Mouse (Mus musculus) liver, embryonic 13.5 days (tissue): Measurements from ENCODE around the gene Hoxb5. TPM values are rescaled to one million over a fixed set of nuclear protein-coding genes. Genes with fewer than 3 reads are reported as not detected.

ENCODE experiments used
- ATAC-seq: fragments of 200-750 bp; cut with Nextera tagmentation; 2 replicates; pipeline ENCODE4 v1.8.0; 2017; ENCODE audit warnings: low read depth, mild to moderate bottlenecking, moderate number of reproducible peaks, moderate library complexity
- DNase-seq: peaks from one replicate; pipeline ENCODE4 v3.0.0; 2022
- H3K27ac ChIP-seq: fragments of 300-500 bp; sonication (generic); 2 replicates; pipeline ENCODE4 v1.5.1; 2015; ENCODE audit warnings: moderate library complexity, mild to moderate bottlenecking, inconsistent platforms
- H3K27me3 ChIP-seq: fragments of 300-500 bp; sonication (generic); 2 replicates; pipeline ENCODE4 v1.6.1; 2015; ENCODE audit warnings: mild to moderate bottlenecking, inconsistent platforms
- H3K36me3 ChIP-seq: fragments of 300-500 bp; sonication (generic); 2 replicates; pipeline ENCODE4 v1.6.1; 2015; ENCODE audit warnings: mild to moderate bottlenecking, inconsistent platforms
- H3K4me1 ChIP-seq: fragments of 300-500 bp; sonication (generic); replicated peaks from 2 replicates; pipeline ENCODE4 v1.6.1; 2015; ENCODE audit warnings: inconsistent platforms
- H3K4me2 ChIP-seq: fragments of 300-500 bp; sonication (generic); 2 replicates; pipeline ENCODE4 v1.6.1; 2015; ENCODE audit warnings: inconsistent platforms, mild to moderate bottlenecking, moderate library complexity
- H3K4me3 ChIP-seq: fragments of 300-500 bp; sonication (generic); replicated peaks from 2 replicates; pipeline ENCODE4 v1.5.1; 2015; ENCODE audit warnings: mild to moderate bottlenecking, inconsistent platforms
- H3K9ac ChIP-seq: fragments of 300-500 bp; sonication (generic); 2 replicates; pipeline ENCODE4 v1.6.1; 2015; ENCODE audit warnings: mild to moderate bottlenecking, inconsistent platforms
- H3K9me3 ChIP-seq: fragments of 300-500 bp; sonication (generic); replicated peaks from 2 replicates; pipeline ENCODE4 v1.6.1; 2016; ENCODE audit warnings: inconsistent platforms
- WGBS: fragments of 180-500 bp; shearing (Covaris S2); methylation state at CpG from one replicate; pipeline ENCODE4 v1.1.7; 2015; ENCODE audit not compliant: insufficient replicate concordance; 5-methylcytosine and 5-hydroxymethylcytosine counted together
- microRNA counts: library from miRNA; unstranded; fragments of <30 nt; microRNA quantifications from one replicate; lab custom pipeline; 2016
- microRNA-seq: library from miRNA; unstranded; fragments of <30 nt; microRNA quantifications from one replicate; pipeline ENCODE4, GENCODE M21; 2016
- polyA plus RNA-seq: library from polyadenylated mRNA; unstranded; fragments of >200 nt; fragmentation: Nextera tagmentation; extraction: Ambion mirVana; gene quantifications from 2 replicates; pipeline ENCODE4 v1.2.1, GENCODE M21; 2015

Gene Hoxb5
- polyA plus RNA-seq, 1 experiment from 2014 or later, result 0.44 TPM

- WGBS, result 1% methylated on average over 70 of the region's 75 CpGs
- Histone ChIP-seq H3K4me3 (peak overlapping the region; percentile 50), H3K9ac (peak overlapping the region; percentile 56), H3K27ac (peak overlapping the region; percentile 61), H3K9me3 (no peaks in the 10 kb centered on the region), H3K4me2 (peak overlapping the region; percentile 42), H3K36me3 (no peaks in the 10 kb centered on the region), H3K27me3 (peaks cover 96% of the 10 kb centered on the region), H3K4me1 (no peaks in the 10 kb centered on the region)
- DNase-seq (no peak), ATAC-seq (no peak)
Measured at GRCm38 (mm10) chr11:96352691-96353521, 49.8 kb downstream of the Hoxb5 start.

DNA sequence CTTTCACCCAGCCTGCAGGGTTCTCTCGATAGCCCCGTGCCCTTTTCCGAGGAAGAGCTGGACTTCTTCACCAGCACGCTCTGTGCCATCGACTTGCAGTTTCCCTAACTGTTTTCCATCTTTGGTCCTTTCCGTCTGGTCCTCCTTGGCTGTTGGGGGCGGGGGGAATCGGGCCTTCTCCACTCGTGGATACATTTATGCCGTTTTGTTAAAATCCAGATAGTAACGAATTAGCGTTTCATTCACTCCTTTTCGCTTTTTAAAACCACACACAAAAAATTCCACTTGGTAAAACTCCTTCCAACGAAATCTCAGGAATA lies 50.3 kb downstream of the Hoxb5 start:
- ATAC-seq, result no peak
- H3K36me3 ChIP-seq, result no peaks in the 10 kb centered on the region
- no peaks in the 10 kb centered on the region for H3K9me3 ChIP-seq
- H3K27me3 ChIP-seq, result peaks cover 95% of the 10 kb centered on the region
- H3K9ac ChIP-seq, result peak overlapping the region; percentile 56
- WGBS, result 6% methylated on average over 14 of the region's 14 CpGs
- DNase-seq, result no peak
- peak overlapping the region; percentile 42 for H3K4me2 ChIP-seq
- H3K4me1 ChIP-seq, result no peaks in the 10 kb centered on the region
- no peak overlapping the region for H3K27ac ChIP-seq
- H3K4me3 ChIP-seq, result peak overlapping the region; percentile 50

DNA sequence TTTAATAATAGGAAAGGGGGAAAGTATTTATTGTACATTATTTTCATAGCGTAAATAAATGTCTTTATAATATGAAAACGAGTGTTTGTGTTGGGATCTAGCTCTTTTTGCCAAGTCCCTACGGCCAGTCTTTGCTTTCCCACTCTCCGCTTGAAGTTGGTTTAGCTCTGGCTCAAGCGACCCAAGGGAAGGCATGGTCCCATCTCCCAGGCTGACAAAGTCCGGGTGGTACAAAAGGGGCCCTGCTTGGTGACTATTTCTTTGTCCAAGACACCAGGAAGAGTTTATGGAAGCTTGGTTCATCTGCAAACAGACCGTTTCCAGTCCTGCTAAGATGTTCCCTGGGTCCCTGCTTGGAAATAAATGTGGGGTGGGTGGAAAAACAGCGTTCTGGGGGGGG lies 50.8 kb downstream of the Hoxb5 start:
- DNase-seq (no peak), ATAC-seq (no peak)
- Histone ChIP-seq H3K27ac (0 out of 2 replicates have a peak overlapping the region, but pooled peaks have one; percentile 43), H3K36me3 (no peaks in the 10 kb centered on the region), H3K4me2 (peak overlapping the region; percentile 38), H3K4me1 (no peaks in the 10 kb centered on the region), H3K27me3 (peaks cover 93% of the 10 kb centered on the region), H3K9me3 (no peaks in the 10 kb centered on the region), H3K9ac (peak overlapping the region; percentile 39; the same call in 1 of the 2 replicates), H3K4me3 (peak overlapping the region; percentile 16; the same call in 1 of the 2 replicates)
- WGBS, result 23% methylated on average over 8 of the region's 8 CpGs

DNA sequence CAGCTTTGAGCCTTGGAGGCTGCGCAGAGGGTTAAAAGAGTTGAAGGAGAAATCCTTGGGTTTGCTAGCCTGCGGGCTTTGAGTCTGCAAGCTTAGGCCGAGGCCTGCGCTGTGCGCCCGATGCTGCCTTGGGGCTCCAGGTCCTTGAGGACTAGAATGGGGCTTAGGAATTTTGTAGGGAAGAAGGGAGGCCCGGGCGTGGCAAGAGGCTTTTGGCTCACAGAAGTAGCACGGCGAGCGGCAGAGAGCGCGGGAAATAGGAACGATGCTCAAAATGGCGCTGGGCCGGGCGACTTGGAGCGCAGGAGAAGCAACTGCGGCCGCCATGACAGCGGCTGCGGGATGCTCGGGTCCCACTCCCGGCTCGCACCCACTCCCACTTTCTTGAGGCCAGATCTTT lies 51.2 kb downstream of the Hoxb5 start:
- Histone ChIP-seq H3K4me3 (peak overlapping the region; percentile 16), H3K4me1 (no peaks in the 10 kb centered on the region), H3K27ac (peak overlapping the region; percentile 43; the same call in 1 of the 2 replicates), H3K9ac (peak overlapping the region; percentile 39; the same call in 1 of the 2 replicates), H3K9me3 (no peaks in the 10 kb centered on the region), H3K4me2 (peak overlapping the region; percentile 38), H3K36me3 (no peaks in the 10 kb centered on the region), H3K27me3 (peaks cover 89% of the 10 kb centered on the region)
- ATAC-seq (no peak), DNase-seq (no peak)
- 2% methylated on average over 25 of the region's 25 CpGs for WGBS

DNA sequence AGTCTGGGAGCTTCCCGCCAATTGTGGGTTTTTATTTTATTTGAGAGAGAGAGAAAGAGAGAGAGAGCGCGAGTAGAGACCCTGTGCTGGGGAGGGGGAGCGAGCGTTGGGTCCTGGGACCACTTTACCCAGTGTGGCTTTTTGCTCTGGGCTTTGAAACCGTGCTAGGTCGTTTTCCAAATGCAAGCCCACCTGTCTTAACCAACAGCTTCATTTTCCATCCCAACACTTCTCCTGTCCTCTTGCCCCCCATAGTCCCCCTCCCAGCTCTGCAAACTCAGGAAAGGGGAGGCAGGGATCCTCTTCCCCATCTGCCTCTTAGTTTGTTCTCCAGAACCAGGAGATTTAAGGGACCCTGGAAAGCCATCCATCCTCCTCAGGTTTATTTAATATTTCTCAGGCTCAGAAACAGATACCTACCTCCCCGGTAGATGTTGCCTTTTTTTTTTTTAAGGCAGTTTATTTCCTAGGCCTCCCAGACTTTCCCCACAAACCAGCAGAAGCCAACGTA lies 51.7 kb downstream of the Hoxb5 start:
- H3K9ac ChIP-seq, result no peak overlapping the region
- H3K27me3 ChIP-seq, result peaks cover 84% of the 10 kb centered on the region
- no peaks in the 10 kb centered on the region for H3K4me1 ChIP-seq
- H3K4me3 ChIP-seq, result peak overlapping the region; percentile 16
- no peaks in the 10 kb centered on the region for H3K9me3 ChIP-seq
- 15% methylated on average over 9 of the region's 9 CpGs for WGBS
- H3K4me2 ChIP-seq, result peak overlapping the region; percentile 38
- DNase-seq (no peak), ATAC-seq (no peak)
- no peaks in the 10 kb centered on the region for H3K36me3 ChIP-seq
- H3K27ac ChIP-seq, result 0 out of 2 replicates have a peak overlapping the region, but pooled peaks have one; percentile 43

MicroRNAs encoded within 50 kb of the gene (microRNA counts, 519-probe panel; counts per million panel counts)
- microRNA mmu-miR-10a (lab: Ali Mortazavi, UCI), result 4,216 counts per million, percentile 35 among the panel's probes with 10 or more counts
- 114 counts per million for microRNA mmu-miR-196a (lab: Ali Mortazavi, UCI)

Small RNA genes lying within 50 kb of the gene (microRNA-seq; reads per million reads assigned to microRNA genes)
- gene Mir10a (10,045 reads per million, percentile 92 among the genes with 10 or more reads in this experiment), gene Mir196a-1 (not detected)

Other genes starting within 250 kb of the Hoxb5 start
- gene Ube2z, start 237.9 kb upstream of the Hoxb5 start, polyA plus RNA-seq, result 13.7 and 15.2 TPM in 2 replicates
- 578 and 628 TPM in 2 replicates for gene Atp5g1, start 227.7 kb upstream of the Hoxb5 start, polyA plus RNA-seq
- not detected in 2 replicates for gene Calcoco2, start 191.4 kb upstream of the Hoxb5 start, polyA plus RNA-seq
- not detected in 2 replicates for gene Ttll6, start 169.6 kb upstream of the Hoxb5 start, polyA plus RNA-seq
- not detected in 2 replicates for gene Hoxb13, start 109.0 kb upstream of the Hoxb5 start, polyA plus RNA-seq
- gene Hoxb9, start 31.9 kb upstream of the Hoxb5 start, polyA plus RNA-seq, result 0.06 TPM in 1 of 2 replicates, not detected in the other
- 0.06 TPM in 1 of 2 replicates, not detected in the other for gene Hoxb8, start 21.4 kb upstream of the Hoxb5 start, polyA plus RNA-seq
- 0.16 and 0.32 TPM in 2 replicates for gene Hoxb7, start 16.7 kb upstream of the Hoxb5 start, polyA plus RNA-seq
- 0.07 and 0.14 TPM in 2 replicates for gene Hoxb6, start 10.9 kb upstream of the Hoxb5 start, polyA plus RNA-seq
- gene Hoxb4, start 14.9 kb downstream of the Hoxb5 start, polyA plus RNA-seq, result 0.16 and 0.20 TPM in 2 replicates
- 0.08 and 0.13 TPM in 2 replicates for gene Hoxb3, start 20.0 kb downstream of the Hoxb5 start, polyA plus RNA-seq
- gene Hoxb2, start 47.2 kb downstream of the Hoxb5 start, polyA plus RNA-seq, result 1.2 and 1.7 TPM in 2 replicates
- gene Hoxb1, start 62.4 kb downstream of the Hoxb5 start, polyA plus RNA-seq, result 0.05 and 0.08 TPM in 2 replicates
- 0.22 and 0.29 TPM in 2 replicates for gene Skap1, start 161.3 kb downstream of the Hoxb5 start, polyA plus RNA-seq